Mouse (Mus musculus): ENCODE data around the gene Sdhaf1.

Gene Sdhaf1

DNA sequence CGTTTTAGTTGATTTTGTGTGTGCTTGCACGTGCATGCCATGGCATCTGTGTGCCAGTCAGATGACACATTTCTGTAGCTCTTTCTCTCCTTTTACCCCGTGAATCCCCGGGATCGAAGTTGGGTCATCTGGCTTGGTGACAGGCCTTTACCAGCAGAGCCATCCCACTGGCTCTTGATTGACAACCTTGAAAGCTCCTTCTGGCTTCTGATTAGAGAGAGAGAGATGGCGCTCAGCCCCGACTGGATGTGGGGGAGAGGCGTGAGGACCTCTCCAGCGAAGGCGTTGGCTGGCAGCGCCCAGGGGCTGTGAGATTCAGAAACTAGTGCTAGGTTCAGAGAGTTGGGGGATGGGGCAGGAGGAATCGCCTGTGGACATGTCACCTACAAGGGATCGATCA is 29.9 kb downstream of the Sdhaf1 start:
- DNase-seq (ENCODE audit: low read depth) = no peak

DNA sequence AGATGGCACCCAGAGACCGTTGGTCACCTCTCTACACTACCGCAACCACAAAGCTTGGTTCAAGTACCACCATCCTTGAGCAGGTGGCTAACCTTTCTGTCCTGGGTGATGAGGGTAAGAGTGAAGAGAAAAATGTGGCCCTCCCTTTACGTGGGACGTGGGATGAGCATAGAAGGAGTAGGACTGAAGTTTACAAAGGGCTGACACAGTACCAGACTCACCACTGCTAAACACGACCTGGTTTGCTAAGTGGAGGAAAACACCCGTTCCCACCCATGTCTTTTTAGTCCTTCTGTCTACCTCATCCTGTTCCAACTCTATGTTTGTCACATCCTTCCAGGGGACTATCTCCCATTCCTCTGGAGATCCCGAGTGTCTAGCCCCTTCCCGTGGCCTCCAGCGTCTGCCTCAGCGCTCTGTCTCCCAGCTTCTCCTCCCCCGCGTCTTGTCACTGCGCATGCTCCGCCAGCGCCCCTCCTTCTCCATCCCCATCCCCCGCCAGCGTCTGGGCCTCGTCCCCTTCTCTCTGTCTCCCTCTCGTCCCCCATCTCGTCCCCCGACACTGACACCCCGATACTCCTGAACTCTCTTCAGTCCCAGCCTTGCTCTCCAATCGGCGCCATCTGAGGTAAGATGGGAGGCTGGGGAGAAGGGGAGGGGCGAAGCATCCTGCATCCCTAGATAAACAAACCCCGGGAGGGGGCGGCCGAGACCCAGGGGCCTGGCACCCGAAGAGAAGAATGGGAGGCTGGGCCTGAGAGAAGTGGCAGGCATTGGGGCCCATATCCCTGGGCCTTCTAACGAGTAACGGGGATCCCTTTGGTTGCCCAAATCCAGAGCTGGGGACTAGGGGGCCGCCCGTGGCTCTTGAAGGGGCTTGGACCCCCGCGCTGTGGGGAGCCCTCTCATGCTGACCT is 32.2 kb downstream of the Sdhaf1 start, which contains the start of gene Clip3:
TSS of gene Clip3 (plus strand) at position 514 of the 917 bp plus-strand sequence.
- peak; percentile 87 for DNase-seq (ENCODE audit: low read depth)

DNA sequence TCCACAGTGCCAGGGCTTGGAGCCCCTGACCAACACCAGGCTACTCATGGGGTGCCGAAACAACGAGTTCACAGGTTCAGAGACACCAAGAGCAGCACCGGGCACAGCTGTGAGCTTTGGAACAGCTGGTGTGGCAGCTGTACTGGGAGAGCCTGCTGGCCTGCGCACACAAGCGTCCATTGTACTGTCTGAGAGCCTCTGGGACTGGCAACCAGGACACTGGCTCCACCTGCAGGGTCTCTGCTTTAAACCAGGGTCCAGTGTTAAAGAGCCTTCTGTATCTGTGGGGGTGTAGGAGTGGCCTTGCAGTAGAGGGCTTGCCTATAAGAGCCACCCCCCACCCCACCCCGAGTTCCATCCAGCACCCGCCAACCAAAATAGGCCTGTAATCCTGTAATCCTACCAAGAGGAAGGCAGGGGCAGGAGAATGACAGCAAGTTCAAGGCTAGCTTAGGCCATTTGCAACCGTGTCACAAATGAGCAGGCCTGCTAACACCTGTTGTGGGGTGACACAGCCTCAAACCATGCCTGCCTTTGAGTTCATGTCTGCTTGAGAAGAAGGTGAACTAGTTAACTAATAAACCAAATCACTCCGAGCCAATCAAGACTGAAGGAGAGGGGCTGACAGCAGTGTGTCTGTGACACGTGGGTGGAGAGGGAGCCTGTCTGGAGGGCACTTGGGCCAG is 33.8 kb downstream of the Sdhaf1 start:
- no peak for DNase-seq (ENCODE audit: low read depth)

DNA sequence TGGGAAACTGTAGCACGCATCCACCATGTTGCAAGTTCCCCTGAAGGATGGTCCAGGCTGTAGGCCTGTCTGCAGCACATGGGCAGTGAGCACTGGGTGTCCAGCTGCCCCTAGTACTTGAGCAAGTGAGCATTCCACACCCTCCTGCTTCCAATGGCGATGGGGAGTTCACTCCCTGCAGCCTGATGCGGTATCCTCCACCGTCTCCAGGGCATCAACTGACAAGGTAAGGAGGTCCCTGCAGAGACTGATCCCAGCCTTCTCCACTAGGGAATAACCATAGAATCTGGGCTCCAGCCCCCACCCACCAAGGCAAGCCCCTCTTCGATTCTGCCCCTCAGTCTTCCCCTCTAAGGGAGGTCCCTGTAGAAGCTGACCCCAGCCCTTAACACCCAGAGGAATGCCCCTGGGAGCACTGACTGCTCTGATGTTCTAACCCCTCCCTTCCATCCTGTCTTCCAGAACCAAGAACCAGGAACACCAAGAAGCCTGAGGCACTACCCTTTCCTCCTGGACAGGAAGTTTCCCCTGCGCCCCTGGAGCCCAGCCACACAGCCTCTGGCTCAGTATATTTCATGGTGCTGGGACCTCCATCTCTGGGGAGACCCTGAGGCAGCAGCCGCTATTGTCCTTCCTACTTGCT is 34.5 kb downstream of the Sdhaf1 start:
- DNase-seq (ENCODE audit: low read depth) = no peak

DNA sequence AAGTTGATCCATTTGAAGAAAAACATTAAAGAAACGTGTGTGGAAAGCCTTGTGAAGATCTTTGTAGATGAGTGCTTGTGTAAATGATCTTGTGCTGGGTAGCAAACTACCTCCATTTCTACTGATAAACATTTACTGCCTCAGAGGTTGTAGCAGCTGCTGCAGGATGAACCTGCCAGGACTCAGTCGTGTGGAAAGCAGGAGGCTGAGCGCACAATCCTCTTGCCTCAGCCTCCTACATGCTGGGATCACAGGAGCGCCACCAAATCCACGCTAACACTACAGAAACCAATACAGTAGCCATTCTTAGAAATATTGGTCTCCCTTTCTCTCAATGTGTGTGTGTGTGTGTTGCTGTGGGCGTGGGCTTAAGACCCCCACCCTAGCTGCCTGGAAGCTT is 35.6 kb downstream of the Sdhaf1 start:
- DNase-seq (ENCODE audit: low read depth) = no peak

DNA sequence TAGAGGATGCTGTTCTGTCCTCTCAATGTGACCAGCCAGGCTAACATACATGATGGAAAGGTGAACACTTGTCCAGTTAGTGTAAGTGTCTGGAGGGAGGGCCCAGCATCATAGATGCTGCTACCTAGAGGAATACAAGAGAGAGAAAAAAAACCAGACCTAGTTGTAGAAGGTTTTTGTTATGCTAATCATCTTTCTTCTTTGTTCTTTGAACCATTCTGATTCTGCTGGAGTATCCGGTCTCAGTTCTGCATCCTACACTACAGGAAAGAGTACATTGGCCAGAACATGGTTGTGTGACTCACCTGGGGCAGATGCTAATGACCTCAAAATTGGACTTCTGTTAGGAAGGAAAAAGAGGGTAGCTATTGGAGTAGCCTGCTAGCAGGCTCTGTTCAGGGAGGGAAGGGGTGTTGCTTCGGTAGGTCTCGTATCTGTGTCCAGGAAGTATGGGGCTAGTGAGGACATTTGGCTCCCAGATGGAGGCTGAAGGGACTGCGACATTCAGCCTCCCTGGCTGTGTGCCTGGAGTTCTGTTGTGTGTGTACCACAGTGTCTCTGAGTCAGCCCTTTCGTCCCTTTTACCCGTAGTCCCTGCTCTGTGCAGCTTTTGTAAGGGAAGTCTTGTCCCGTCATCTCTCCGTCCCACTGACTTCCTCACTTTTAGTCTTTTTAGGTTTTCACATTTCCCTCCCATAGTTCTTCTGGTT is 36.8 kb downstream of the Sdhaf1 start:
- DNase-seq (ENCODE audit: low read depth) = no peak

DNA sequence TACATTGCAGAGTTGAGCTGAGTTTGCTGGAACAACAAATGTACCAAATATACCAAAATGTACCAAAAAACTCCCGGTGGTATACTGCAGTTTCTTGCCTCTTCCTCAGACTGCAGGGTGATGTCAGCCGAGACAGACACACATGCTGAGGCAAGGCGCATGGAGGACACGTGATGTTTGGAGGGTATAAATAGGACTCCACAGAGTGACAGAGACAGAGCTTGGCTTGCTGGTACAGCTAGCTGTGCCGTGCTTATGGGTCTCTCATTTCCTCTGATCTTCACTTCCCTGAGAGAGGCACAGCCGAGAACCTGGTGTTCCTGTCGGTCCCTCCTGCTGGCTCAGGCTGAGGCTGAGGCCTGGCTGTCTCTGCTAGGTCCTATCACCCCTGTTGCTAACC is 41.0 kb downstream of the Sdhaf1 start:
- DNase-seq (ENCODE audit: low read depth) = no peak

DNA sequence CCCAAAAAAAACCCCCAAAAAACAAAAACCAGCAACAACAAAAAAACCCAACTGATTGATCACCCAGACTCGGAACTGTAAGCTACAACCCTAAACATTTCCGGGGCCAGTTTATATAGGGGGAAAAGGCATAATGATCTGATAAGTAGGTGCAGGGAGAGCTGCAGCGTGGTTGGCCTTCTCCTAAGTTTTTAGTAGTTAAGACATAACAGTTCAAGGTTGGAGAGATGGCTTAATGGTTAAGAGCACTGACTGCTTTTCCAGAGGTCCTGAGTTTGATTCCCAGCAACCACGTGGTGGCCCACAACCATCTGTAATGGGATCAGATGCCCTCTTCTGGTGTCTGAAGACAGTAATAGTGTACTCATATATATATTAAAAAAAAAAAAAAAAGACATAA is 42.2 kb downstream of the Sdhaf1 start:
- no peak for DNase-seq (ENCODE audit: low read depth)

DNA sequence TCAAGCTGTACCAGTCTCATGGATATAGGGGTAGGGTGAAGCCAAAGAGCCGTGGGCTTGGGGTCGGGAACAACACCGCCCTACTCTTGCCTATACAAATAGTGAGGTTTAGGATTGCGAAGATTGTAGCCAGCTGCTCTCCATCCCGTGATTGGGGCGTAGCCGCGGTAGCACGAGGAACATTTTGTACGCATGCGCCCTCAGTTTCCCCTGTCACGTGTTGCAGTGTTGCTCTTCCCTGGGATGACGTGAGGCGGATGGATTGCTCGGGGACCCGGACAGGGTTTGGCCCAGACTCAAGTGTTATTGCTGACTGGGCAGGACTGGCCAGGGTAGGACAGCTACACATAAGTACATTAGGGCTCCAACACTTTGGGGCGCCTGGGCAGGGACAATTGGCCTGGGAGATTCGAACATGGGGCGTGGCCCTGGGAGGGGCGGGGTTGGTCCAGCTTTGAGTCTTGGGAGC is 43.0 kb downstream of the Sdhaf1 start:
- DNase-seq (ENCODE audit: low read depth) = peak; percentile 97

DNA sequence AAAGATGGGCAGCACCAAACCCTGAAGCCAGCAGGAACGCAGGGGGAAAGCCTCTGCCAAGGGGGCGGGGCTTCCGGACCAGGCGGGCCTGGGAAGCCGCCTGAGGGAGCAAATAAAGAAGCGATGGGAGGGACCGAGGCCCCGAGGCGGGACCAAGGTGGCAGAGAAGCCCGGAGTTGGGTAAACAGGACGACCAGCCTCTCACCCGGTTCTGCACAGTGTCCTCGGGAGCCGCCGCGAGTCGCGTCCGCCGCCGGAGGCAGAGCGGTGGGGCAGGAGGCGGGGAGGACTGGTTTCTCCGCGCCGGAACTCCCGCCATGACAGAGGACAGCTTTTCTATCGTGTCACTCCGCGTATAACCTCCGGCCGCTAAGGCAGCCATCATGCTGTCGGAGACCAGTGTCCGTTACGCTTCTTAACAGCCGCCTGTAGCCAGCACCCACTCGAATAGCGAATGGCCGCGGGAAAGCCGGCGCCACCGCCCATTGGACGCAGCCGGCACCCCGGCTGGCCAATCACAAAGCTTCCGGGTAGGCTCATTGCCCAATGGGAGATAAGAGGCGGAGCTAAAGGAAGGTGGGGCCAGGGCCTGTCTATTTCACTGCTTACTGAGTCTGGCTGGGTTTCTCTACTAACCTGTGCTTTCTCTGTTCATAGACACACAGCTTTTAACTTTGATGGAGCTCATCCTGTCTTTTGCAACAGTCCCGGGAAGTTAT is 43.6 kb downstream of the Sdhaf1 start, which contains the start of the genes Thap8 and Wdr62:
TSS of gene Thap8 (plus strand) at position 144 of the 719 bp plus-strand sequence.
TSS of gene Wdr62 (minus strand) at position 469 of the 719 bp plus-strand sequence.
- DNase-seq (ENCODE audit: low read depth) = peak; percentile 98

DNA sequence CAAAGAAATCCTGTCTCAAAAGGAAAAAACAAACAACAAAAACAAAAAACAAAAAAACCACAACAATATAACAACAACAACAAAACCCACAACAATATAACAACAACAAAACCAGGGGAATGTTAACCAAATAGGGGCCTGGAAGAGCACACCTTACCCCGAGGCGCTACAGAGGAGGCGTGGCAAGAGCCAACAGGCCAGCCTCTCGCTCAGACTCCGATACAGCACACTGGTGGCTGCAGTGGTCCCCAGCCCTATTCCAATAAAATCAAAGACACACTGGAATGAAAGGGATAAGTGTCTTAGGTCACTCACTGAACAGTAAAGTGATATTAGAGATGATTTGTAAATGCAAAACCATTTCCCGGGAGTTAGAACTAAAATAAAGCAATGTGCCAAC is 44.2 kb downstream of the Sdhaf1 start:
- no peak for DNase-seq (ENCODE audit: low read depth)

DNA sequence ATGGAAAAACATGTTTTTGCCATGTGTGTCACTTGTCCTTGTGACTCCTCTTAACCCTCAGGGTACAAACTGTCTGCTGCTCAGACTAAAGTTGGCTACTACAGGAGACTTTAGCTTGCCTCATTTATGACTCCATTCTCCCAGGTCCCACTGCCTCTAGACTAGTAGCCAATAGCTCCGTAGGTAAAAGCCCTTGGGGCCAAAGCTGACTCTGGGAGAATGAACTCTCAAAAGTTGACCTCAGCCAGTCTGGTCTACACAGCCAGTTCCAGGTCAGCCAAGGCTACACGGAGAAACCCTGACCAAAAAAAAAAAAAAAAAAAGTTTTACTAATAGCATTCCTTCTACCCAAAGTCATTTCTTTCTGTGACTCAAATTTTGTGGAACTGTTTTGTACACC is 44.8 kb downstream of the Sdhaf1 start:
- DNase-seq (ENCODE audit: low read depth) = no peak

DNA sequence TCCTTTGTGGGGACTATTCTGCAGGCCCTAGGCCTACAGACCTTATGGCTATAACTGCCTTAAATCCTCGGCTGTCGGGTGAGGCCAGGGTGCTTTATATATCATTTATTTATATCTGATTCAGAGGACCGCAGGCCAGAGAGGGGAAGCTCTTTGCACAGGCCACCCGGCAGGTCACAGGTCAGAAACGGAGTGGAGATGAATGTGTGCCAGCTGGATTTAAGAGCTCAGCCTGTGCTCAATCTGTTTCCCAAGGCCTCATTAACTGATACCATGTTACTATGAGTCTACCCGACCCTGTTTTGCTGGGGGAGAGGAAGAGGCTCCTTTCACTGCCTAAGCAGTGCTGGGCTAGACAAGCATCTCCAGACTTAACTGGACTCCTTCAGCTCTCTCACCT is 49.3 kb downstream of the Sdhaf1 start:
- DNase-seq (ENCODE audit: low read depth) = no peak
